In the genomic region with DNA sequence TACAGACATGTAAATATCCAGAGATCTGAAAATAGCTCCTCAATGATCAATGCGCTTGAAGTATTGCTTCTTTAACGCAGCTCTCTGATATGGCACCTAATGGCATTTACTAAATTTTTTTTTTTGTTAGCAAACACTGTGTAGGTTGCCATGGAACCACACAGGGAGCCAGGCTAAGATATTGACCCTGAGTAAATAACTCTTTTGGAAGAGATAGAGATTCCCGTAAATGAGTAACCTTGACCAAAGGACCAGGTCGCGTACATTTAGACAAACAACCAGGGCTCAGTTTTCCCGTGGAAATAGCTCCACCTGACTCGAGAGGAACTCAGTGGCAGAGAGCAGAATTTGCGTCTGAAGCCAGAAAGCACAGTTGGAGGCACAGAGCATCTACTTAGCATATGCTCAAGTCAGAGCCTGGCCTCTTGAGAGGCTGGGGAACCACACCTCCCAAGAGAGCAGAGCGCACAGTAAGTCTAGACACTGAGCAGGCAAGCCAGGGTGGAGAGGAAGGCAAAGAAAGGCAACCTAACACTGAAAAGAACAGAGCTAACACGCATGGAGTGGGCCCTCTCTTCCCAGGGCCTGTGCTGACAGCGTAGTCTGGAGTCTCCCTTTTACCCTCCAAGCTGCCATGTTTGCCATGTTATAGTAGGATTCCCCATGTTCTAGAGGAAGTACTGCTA, we compare ENCODE assay signal across 16 mouse cellular contexts.
DNase-seq lines count a peak whose midpoint lies in the region; ATAC-seq and TF ChIP-seq lines count a peak whose summit lies in the region.
"Had no signal": no experiment of that assay in that cellular context is flagged by ENCODE, and none has a peak within 500 bp of the region (broad histone marks: within the 10 kb centered on the region; RNA-seq: fewer than 3 reads in every experiment).

No protein-coding gene starts in this region.

- ATAC-seq in kidney, embryonic 14.5 days (ENCODE audit: low FRiP score, low TSS enrichment) = no peak
- ATAC-seq: Patski had no signal

- DNase-seq in kidney, adult 2 months = peak; percentile 49
- DNase-seq in B cell, adult 2 months = peak; percentile 64 to 70
- peak; percentile 73 for DNase-seq in splenic B cell, adult 2 months (ENCODE audit: low read depth, low spot score)
- no peak for DNase-seq in MN1 (ENCODE audit: low spot score)
- DNase-seq in frontal cortex, postnatal 10 days (ENCODE audit: low spot score in 2 of 2) = no peak
- DNase-seq in urinary bladder, postnatal 4 days (ENCODE audit: low spot score in 2 of 2) = no peak
- DNase-seq: adrenal gland, postnatal 36 days; cerebellum, adult 11-12 months; heart, adult 2 months; heart, postnatal 4 days had no signal

- H3K4me1 ChIP-seq in kidney, adult 2 months (ENCODE audit: control insufficient read depth, insufficient read depth, low read length) = peaks cover 2% of the 10 kb centered on the region; the same call in 1 of the 2 replicates
- no peaks in the 10 kb centered on the region for H3K4me1 ChIP-seq in kidney, embryonic 14.5 days (ENCODE audit: control insufficient read depth, insufficient read depth, low read length)
- peaks cover 1% of the 10 kb centered on the region; the same call in 1 of the 2 replicates for H3K4me1 ChIP-seq in bone marrow, adult 2 months (ENCODE audit: control insufficient read depth, insufficient read depth, low read length)

- no peak for TF ChIP-seq CTCF in kidney, adult 2 months (conservative IDR thresholded peaks at IDR 0.05; ENCODE audit: insufficient read depth, insufficient read length, low read depth, low read length)
- TF ChIP-seq CTCF in bone marrow, adult 2 months (IDR thresholded peaks at IDR 0.05; ENCODE audit: control insufficient read depth, insufficient read depth, low read length) = no peak

- H3K4me2 ChIP-seq in kidney, embryonic 14.5 days (replicated peaks; ENCODE audit: low read depth, low read length) = no peak overlapping the region
- H3K4me2 ChIP-seq: lung, embryonic 15.5 days; neural tube, embryonic 15.5 days had no signal

- no peaks in the 10 kb centered on the region for H3K27me3 ChIP-seq in kidney, adult 2 months (replicated peaks; ENCODE audit: control insufficient read depth, insufficient read depth, low read length)
- H3K27me3 ChIP-seq in kidney, embryonic 14.5 days (ENCODE audit: control insufficient read depth, insufficient read depth, low read length) = no peaks in the 10 kb centered on the region
- no peaks in the 10 kb centered on the region for H3K27me3 ChIP-seq in splenic B cell, adult 2 months (ENCODE audit: control insufficient read depth, insufficient read depth, low read length, poor library complexity, severe bottlenecking)
- H3K27me3 ChIP-seq: lung, embryonic 15.5 days; neural tube, embryonic 15.5 days; Patski had no signal

- WGBS in kidney, adult 2 months = 72% methylated on average over 11 of the region's 11 CpGs
- WGBS in kidney, embryonic 14.5 days = 78% methylated on average over 11 of the region's 11 CpGs
- 77% methylated on average over 11 of the region's 11 CpGs for whole genome bisulfite sequencing in bone marrow, adult 2 months

- H3K36me3 ChIP-seq in kidney, adult 2 months (ENCODE audit: control insufficient read depth, insufficient read depth, low read length) = no peaks in the 10 kb centered on the region
- H3K36me3 ChIP-seq in kidney, embryonic 14.5 days (ENCODE audit: control insufficient read depth, insufficient read depth, low read length) = no peaks in the 10 kb centered on the region
- H3K36me3 ChIP-seq in splenic B cell, adult 2 months (ENCODE audit: control insufficient read depth, insufficient read depth, low read length, poor library complexity, severe bottlenecking) = no peaks in the 10 kb centered on the region
- H3K36me3 ChIP-seq: lung, embryonic 15.5 days; neural tube, embryonic 15.5 days had no signal

- no peak for TF ChIP-seq POLR2A in kidney, adult 2 months (IDR thresholded peaks at IDR 0.05; ENCODE audit: low read depth, low read length)
- TF ChIP-seq POLR2A in bone marrow, adult 2 months (IDR thresholded peaks at IDR 0.05; ENCODE audit: borderline replicate concordance, control insufficient read depth, low read depth, low read length) = no peak

- H3K9me3 ChIP-seq in kidney, embryonic 14.5 days (ENCODE audit: control insufficient read depth, low read length) = no peaks in the 10 kb centered on the region
- H3K9me3 ChIP-seq: lung, embryonic 15.5 days; neural tube, embryonic 15.5 days had no signal

- H3K4me3 ChIP-seq in kidney, adult 2 months (ENCODE audit: insufficient read depth, low read depth, low read length) = no peak overlapping the region
- H3K4me3 ChIP-seq in kidney, embryonic 14.5 days (ENCODE audit: low read length) = no peak overlapping the region
- no peak overlapping the region for H3K4me3 ChIP-seq in bone marrow, adult 2 months (replicated peaks; ENCODE audit: control insufficient read depth, low read depth, low read length)
- H3K4me3 ChIP-seq: heart, adult 2 months; lung, embryonic 15.5 days; neural tube, embryonic 15.5 days had no signal

- no peak overlapping the region for H3K9ac ChIP-seq in kidney, embryonic 14.5 days (ENCODE audit: low read depth, low read length)
- H3K9ac ChIP-seq: lung, embryonic 15.5 days; neural tube, embryonic 15.5 days had no signal

- no peak overlapping the region for H3K27ac ChIP-seq in kidney, adult 2 months (ENCODE audit: insufficient read depth, low read depth, low read length)
- no peak overlapping the region for H3K27ac ChIP-seq in kidney, embryonic 14.5 days (ENCODE audit: low read depth, low read length)
- peak overlapping the region; percentile 48; the same call in 1 of the 2 replicates for H3K27ac ChIP-seq in bone marrow, adult 2 months (ENCODE audit: control insufficient read depth, insufficient read depth, low read depth, low read length, poor library complexity)
- H3K27ac ChIP-seq: heart, adult 2 months; kidney, postnatal 0 days; lung, embryonic 15.5 days; neural tube, embryonic 15.5 days had no signal

Comparison
In these comparisons a context has a peak if more than half of its experiments do, and no peak if none do; other contexts are left out.
1. DNase-seq: peak in kidney, adult 2 months (single experiment), B cell, adult 2 months (2 of 2) and splenic B cell, adult 2 months (single experiment); none in MN1 (single experiment), frontal cortex, postnatal 10 days (0 of 2) and urinary bladder, postnatal 4 days (0 of 2).